Mouse (Mus musculus): ENCODE results near the gene She. TPM values are rescaled to one million over a fixed set of nuclear protein-coding genes. Genes with fewer than 3 reads are reported as not detected.
"Not testable (repeated sequence)": the region's sequence is repeated elsewhere in the genome, so short reads cannot be mapped to it uniquely, and the experiment has no call there.

She gene
- total RNA-seq, 2 experiments from 2014 or later = 3.1 to 3.3 TPM

DNA sequence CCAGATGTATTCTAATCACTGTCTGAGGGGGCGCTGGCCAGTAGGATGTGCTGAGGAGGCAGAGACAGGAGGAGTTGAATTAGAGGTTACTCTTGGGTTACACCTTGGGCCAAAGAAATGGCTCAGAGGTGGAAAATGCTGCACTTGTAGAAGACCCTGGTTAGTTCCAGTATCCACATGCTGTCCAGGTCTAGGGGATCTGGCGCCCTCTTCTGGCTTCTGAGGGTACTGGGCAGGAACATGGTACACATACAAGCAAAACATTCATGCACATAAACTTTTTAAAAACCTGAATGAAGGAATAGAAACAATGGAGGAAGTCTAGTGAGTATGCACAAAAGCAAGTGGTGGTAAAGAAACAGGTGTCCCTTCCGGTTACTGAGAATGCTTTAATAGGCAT, 26.2 kb downstream of the She start:
- intact Hi-C loops (cut with DNase I) = loop anchor here (5.0 to 10.0 kb wide), 5 partner anchors 45 to 593 kb away; partner anchors contain the start of gene Adar
- DNase-seq (ENCODE audit: extremely low spot score in 1 of 2, low spot score in 2 of 2) = no peak

DNA sequence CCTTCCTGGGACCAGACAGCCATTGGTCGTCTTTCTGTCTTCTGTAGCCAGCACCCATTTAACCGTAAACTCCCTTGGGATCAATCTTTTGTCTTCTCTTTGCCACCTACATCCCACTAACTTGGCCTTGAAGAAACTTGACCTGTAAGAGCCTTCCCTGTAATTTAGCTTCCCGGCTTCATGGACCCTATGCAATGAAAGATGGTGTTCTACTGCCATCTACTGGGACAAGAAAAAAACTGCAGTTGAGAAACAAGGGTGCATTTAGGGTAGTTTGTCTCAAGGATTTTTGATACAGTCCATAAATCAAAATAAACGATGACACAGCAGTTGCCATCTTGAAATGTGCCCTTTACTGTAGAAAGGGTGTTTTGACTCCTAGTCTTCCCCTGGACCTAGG, 27.0 kb downstream of the She start:
- intact Hi-C loops (cut with DNase I) = loop anchor here (5.0 to 10.0 kb wide), 5 partner anchors 46 to 593 kb away; partner anchors contain the start of gene Adar
- peak in 1 of 2 experiments; percentile 37 for DNase-seq (ENCODE audit: extremely low spot score in 1 of 2, low spot score in 2 of 2)

DNA sequence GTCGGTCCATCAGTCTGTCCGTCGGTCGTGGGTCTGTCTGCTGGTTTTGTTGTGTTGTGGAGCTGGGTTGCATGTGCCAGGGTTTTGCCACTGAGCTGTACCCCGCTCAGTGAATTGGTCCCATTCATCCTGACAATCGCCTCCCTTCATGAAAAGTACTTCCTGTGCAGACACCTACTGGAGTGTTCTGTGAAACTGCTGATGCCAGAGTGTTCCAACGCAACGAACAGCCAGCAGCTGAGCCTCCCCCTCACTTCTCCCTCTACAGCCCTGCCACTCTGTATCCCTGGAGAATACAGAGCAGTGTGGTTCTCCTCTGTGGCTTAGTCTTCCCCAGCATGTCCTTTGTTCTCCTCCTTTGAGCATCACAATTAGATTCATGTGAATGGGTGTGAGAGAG, 27.7 kb downstream of the She start:
- peak; percentile 57 to 71 for DNase-seq (ENCODE audit: extremely low spot score in 1 of 2, low spot score in 2 of 2)
- intact Hi-C loops (cut with DNase I) = loop anchor here (5.0 to 10.0 kb wide), 5 partner anchors 47 to 594 kb away; partner anchors contain the start of gene Adar

DNA sequence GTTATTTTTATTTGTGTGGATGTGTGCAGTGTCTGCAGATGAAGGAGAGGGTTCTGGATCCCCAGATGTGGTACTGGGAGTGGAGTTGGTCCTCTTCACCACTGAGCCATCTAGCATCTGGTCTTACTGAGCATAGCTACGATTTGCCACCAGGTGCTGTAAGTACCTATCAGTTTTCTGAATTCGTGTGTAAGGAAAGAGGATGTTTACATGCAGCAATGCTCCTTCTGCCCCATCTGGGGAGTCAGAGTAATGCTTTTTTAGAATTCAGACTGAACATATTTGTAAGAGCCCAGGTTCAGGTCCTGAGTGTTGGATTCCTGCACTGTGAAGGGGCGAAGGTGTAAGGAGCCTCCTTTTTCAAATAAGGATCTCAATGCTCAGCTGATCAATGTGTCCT, 28.8 kb downstream of the She start:
- DNase-seq (ENCODE audit: extremely low spot score in 1 of 2, low spot score in 2 of 2) = no peak
- intact Hi-C loops (cut with DNase I) = loop anchor here (5.0 to 10.0 kb wide), 5 partner anchors 48 to 595 kb away; partner anchors contain the start of gene Adar

DNA sequence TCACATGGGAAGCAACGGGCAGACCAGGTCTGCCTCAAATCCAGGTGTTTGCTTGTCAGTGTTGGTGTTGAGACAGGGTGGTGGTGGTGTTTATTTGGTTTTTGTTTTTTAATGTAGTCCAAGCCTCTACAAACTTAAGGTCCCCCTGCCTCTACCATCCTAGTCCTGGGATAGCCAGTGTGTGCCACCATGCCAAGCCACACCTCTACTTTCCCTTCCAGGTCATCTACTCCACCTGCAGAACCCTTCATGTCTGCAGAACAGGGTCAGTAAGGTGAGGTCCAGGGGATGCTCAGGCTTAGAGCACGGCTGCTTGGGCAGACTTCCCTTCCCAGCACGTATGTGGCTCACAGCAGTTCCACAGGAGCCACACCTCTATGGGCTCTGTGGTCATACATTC, 29.2 kb downstream of the She start:
- no peak for DNase-seq (ENCODE audit: extremely low spot score in 1 of 2, low spot score in 2 of 2)
- intact Hi-C loops (cut with DNase I) = no loop called here

DNA sequence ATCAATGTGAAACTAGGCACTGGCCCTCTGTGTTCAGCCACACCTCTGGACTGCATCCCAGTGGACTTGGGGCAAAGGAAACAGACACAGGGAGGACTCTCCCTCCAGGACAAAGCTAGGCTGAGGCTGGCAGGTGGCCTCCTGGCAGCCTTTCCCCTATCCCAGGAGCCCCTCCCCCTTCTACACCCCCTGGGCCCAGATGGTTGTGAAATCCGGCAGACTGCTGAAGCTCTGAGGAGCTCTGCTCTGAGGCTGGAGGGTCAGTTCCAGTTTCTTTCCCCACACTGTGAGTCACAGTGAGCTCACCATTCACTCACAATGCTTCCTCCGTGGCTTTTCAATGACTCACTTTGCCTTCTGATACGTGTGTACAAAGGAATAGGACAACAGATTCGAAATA, 29.9 kb downstream of the She start:
- peak; percentile 29 to 76 for DNase-seq (ENCODE audit: extremely low spot score in 1 of 2, low spot score in 2 of 2)
- intact Hi-C loops (cut with DNase I) = no loop called here

DNA sequence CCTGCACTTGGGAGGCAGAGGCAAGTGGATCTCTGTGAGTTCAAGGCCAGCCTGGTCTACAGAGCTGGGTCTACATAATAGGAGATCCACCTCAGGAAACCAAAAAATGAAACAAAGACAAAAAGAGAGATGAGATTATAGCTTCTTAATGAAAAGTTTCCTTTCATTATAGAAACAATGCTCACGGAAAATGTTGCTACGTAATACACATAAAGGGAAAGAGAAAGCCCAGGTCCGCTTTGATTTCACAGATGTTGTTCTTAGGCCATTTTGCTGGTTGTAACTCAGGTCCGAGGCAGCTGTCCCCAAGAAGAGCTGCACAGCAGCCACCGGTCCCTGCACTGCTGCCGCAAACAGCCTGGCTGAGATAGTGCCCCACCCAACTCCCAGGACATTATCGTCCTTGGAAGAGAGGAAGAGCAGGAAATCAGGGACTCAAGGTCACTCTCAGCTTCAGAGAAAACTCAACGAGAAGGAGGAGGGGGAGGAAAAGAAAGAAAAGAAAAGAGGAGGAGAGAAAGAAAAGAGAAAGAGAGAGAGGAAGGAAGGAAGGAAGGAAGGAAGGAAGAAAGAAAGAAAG, 31.1 kb downstream of the She start:
- intact Hi-C loops (cut with DNase I) = no loop called here
- no peak for DNase-seq (ENCODE audit: extremely low spot score in 1 of 2, low spot score in 2 of 2)

DNA sequence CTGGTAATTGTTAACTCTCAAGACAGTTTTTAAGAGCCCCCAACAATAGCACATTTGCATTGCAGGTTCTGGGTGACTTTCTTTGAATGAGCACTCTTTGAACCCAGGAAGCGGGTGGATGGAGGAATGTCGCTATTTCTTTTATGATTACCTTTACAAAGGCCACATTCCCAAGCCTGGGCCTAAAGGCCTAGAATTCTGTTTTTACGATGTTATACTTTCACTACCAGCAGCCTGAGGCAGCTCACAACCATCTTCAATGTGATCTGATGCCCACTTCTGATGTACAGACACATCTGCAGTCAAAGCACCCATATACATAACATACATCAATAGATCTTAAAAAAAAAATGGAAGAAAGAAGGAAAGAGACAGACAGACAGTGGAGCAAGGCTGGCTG, 32.1 kb downstream of the She start:
- intact Hi-C loops (cut with DNase I); DNase-seq (ENCODE audit: extremely low spot score in 1 of 2, low spot score in 2 of 2): not testable (repeated sequence)

DNA sequence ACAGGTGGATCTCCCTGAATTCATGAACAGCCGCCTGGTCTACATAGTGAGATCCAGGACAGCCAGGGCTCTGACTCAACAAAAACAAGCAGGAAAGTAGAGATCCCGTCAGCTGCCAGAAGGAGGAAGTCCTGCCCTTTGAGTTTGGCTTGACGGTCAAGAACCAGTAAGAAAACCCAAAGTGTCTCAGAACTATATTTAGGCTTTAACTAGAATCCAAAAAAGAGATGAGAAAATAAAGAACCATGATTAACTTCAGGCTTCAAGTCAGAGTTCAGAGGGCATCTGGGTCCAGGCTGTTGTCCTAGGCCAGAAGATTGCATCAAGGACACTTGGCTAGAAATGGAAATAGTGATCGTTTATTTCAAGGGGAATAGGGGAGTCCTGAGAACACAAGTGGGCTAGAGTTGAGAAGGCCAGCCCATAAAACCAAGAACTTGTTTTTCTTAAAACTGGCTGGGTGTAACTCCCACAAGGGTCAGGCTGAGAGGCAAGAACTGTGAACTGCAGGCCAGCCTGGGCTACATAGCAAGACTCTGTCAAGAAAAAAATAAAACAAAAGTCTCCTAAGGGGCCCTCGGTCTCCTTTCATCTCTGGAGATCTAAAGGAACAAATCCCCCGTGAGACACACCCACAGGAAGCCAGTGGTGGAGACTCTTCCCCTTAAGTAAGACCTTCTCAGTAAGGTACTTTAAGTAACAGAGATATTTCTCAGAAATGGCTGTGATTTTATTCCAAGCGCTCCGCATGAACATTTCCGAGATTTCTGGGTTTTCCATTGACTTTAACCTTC, 32.7 kb downstream of the She start:
- intact Hi-C loops (cut with DNase I) = no loop called here
- DNase-seq (ENCODE audit: extremely low spot score in 1 of 2, low spot score in 2 of 2) = no peak

DNA sequence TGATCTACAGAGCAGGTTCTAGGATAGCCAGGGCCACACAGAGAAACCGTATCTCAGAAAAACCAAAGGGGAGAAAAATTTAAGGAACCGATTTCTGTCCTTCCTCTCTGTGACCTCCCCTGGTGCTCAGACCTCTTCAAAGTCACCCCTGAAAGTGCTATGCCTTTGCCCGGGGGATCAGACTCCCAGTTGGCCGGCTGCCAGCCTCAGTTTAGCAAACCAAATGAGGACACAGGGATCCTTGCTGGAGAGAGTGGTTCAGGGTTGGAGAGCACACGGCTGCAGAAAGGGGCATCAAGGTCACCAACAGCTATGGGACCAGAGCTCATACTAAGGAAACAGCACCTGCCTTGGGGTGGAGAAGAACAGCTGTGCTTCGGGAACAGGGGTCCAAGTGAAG, 33.9 kb downstream of the She start:
- intact Hi-C loops (cut with DNase I) = no loop called here

DNA sequence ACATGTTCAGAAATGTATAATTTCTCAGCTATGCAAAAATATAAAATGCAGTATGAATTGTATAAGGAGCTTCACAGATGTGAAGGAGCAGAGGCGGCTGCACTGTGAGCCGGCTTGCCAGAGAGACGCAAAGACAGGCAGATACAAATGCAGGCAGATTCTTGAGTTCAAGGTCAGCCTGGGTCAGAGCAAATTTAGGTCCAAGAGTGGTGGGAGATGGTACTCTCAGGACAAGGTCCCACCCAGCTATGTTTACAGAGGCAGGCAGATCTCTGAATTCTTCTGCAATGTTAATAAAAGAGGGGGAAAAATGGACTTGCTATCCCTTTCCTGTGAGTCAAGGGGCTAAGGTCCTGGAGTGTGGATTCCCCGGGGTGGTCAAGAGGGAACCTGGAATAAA, 34.6 kb downstream of the She start:
- DNase-seq (ENCODE audit: extremely low spot score in 1 of 2, low spot score in 2 of 2) = no peak
- intact Hi-C loops (cut with DNase I) = no loop called here

More for the DNA sequence above, 33.9 kb downstream of the She start:
- no peak for DNase-seq (ENCODE audit: extremely low spot score in 1 of 2, low spot score in 2 of 2)

DNA sequence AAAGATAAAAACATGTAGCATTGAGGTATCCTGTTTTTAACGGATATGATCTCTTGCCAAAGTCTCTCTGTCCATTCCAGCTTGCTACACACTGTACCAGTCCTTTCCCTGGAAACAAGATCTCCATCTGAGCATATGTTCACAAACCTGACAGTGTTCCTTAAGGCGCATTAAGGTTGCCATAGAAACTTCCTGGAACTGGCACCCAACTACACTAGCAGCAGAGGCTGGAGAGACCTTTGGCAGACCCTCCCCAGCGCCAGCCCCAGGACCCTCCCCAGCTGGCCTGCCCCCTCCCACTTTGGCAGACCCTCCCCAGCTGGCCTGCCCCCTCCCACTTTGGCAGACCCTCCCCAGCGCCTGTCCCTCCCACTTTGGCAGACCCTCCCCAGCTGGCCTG, 36.5 kb downstream of the She start:
- peak in 1 of 2 experiments; percentile 33 for DNase-seq (ENCODE audit: extremely low spot score in 1 of 2, low spot score in 2 of 2)
- intact Hi-C loops (cut with DNase I) = no loop called here

DNA sequence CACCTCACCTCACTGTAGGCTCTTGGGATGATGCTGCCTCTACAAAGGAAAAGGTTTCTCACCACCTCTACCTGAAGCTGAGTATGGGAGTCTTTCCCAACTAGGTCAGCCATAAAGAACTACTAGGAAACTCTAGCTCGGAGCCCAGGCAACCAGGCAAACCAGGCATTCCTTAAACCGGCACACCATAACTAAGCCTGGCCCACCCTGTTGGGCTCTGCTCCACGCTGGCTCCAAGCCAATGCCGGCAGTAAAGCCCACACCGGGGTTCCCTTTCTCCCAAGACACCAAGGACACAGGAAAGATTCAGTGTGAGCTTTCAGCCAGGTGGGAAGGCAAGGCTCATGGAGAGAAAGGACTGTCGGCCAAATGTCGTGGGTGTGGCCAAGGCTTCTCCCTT, 37.2 kb downstream of the She start:
- peak; percentile 17 to 61 for DNase-seq (ENCODE audit: extremely low spot score in 1 of 2, low spot score in 2 of 2)
- intact Hi-C loops (cut with DNase I) = no loop called here

DNA sequence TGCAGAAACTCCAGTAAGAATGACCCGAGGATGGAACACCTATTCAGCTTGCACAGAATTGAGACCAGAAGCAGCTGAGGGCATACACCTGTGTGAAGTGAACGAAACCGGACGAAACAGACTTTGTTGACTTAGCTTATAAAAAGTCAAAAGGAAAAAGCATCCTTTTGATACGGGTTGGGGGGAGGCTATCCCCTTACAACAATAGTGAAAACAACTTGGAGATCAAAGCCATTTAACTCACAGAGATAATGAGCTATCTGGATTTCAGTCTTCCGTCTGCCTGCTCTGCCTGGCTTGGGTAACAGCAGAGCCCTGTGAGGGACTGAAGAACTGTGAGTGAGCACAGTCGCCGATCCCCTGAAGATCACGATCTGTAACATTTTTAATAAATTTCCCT, 37.8 kb downstream of the She start:
- DNase-seq (ENCODE audit: extremely low spot score in 1 of 2, low spot score in 2 of 2) = no peak
- intact Hi-C loops (cut with DNase I) = no loop called here

DNA sequence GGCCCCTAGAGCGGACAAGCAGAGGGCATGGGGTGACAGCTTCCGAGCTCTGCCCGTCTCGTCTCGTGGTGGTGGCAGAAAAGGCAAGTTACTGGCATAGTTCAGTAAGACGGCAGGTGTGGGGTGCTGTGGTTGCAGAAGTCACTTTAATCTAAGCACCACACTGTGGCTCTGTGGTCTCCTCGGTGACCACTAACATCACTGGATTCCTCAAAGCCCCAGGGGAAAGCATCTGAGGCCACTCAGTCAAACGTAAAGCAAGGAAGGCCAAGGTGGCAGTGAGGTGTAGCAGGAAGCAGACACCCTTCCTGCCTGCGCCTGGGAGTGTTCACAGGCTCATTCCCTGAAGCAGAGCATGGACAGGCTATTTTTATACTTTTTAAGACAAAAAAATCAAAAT, 38.4 kb downstream of the She start:
- no peak for DNase-seq (ENCODE audit: extremely low spot score in 1 of 2, low spot score in 2 of 2)
- intact Hi-C loops (cut with DNase I) = no loop called here

DNA sequence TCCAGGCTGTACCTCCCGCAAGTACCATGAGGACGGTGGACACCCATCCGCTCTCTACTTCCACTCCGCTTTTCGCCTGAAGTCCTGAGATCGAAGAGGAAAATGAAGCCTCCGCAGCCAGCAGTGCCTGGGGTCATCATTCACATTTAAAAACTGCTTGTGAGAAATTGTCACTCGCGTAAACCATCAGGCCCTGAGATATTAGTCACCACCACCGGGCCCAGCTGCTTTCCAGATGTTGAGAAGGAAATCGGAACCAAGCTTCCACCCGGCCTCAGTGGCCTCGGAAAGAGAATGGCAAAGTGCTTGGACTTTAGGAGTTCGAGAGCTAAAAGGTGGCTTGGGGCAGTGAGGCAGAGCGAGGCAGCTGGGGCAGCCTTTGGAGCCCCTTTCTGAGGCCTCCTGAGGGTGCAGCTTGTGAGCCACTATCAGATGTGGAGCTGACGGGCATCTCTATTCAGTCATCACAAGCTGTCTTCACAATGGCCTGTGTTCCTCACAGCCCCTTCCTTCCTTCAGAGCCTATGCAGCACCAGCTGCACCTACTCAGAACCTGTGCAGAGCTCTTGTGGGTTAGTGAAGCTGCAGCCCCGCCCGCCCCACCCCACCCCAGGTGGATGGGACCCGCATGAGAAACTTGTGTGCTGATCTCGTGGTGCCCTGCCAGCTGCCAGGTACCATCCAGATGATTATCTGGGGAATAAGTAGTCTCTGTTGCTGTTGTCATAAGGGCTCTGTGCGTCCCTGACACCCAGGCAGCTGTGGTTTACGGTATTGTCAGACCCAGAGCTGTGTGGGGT, 39.5 kb downstream of the She start:
- intact Hi-C loops (cut with DNase I) = loop anchor here (5.0 kb wide), 1 partner anchor 42 kb away; the partner anchor contains the start of gene Il6ra

DNA sequence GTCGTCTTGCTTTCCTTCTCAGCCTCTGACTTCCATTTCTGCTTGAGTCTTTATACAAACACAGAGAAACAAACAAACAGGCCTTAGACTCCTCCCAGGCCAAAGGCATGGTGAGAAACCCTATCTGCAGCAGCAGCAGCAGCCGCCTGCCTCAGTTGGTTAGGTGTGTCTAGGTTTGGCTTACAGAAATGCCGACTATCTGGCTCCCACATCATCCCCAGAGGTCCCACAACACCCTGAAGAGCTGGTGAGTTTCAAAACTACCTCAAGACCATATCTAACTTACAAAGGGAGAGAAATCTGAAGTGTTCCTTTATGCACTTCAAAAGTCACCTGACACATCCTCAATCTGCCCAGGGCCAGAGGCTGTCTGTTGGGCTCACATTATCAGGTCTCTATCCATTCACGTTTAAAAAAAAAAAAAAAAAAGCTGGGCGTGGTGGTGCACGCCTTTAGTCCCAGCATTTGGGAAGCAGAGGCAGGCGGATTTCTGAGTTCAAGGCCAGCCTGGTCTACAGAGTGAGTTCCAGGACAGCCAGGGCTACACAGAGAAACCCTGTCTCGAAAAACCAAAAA, 40.3 kb downstream of the She start:
- intact Hi-C loops (cut with DNase I) = loop anchor here (5.0 kb wide), 1 partner anchor 41 kb away; the partner anchor contains the start of gene Il6ra
- no peak for DNase-seq (ENCODE audit: extremely low spot score in 1 of 2, low spot score in 2 of 2)

More for the DNA sequence above, 39.5 kb downstream of the She start:
- no peak for DNase-seq (ENCODE audit: extremely low spot score in 1 of 2, low spot score in 2 of 2)

DNA sequence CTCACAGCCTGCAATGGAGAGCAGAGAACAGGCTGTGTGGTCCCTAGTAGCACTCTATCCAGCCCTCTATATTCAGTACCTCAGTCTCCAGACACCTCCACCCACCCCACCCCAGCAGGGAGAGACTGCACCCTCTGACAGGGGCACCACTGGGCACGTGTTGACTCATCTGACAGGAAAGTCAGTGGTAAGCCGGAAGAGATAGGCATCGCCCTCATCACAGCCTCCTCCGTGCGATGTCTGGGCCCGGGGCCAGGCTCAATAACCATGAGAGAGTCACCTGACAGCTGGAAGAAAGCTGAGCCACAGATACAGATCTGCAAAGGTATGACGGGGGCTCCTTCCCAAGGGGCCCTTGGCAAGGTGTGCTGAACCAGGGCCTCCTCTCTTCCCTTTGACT, 41.0 kb downstream of the She start:
- intact Hi-C loops (cut with DNase I) = loop anchor here (5.0 kb wide), 1 partner anchor 40 kb away; the partner anchor contains the start of gene Il6ra
- DNase-seq (ENCODE audit: extremely low spot score in 1 of 2, low spot score in 2 of 2) = peak in 1 of 2 experiments; percentile 46

DNA sequence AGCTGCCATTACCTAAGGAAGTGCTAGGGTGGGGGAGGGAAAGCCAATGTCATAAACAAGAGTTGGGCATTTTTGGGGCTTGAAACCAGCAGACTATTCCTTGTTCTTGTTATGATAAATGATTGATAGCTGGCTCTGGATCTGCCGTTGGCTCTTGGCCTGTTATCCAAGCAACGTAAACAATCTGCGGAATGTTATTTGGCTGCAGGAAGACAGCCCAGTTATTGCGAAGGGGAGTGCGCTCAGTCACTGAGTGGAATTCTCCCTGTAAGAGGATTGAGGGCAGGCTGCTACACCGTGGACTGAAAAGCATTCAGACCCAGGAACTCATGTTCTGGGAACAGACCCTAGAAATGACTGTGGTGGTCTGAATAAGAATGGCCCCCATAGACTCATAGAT, 41.5 kb downstream of the She start:
- DNase-seq (ENCODE audit: extremely low spot score in 1 of 2, low spot score in 2 of 2) = no peak
- intact Hi-C loops (cut with DNase I) = loop anchor here (5.0 kb wide), 1 partner anchor 40 kb away; the partner anchor contains the start of gene Il6ra

Measured in left cerebral cortex, postnatal 10 days (tissue).